Mouse (Mus musculus): ENCODE measurements around the gene S1pr5. TPM values are rescaled to one million over a fixed set of nuclear protein-coding genes. Genes with fewer than 3 reads are reported as not detected.
A peak's percentile ranks its signal among the peaks of the same experiment; 100 is the strongest.

Gene S1pr5
- polyA plus RNA-seq, 1 experiment from 2014 or later: 2.8 TPM

DNA sequence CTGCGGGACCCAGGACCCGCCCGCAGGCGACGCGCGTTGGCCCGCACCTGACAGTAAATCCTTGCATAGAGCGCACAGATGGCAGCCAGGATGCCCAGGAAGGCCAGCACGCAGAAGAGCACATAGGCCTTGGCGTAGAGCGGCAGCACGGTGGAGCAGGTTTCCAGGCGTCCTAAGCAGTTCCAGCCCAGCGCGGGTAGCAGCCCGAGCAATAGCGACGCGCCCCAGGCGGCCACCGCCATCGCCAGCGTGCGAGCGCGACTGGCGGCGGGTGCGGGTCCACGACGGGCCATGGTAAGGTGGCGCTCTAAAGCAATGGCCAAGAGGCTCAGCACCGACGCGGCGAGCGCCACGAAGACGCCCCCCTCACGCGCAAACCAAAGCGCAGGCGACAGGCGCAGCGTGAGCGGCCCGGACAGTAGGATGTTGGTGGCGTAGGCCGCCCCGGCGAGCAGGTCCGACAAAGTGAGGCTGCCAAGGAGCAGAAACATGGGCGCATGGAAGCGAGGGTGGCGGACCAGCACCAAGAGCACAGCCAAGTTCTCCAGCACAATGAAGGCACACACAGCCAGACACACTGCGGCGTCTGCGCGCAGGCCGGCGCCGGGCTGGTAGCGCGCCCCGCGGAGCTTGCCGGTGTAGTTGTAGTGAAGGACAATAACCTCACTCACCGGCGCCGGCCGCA is 3.7 kb downstream of the S1pr5 start:
- Histone ChIP-seq H3K27me3 (peaks cover 79% of the 10 kb centered on the region), H3K36me3 (no peaks in the 10 kb centered on the region), H3K9me3 (no peaks in the 10 kb centered on the region), H3K4me1 (replicated peaks) (peaks cover 32% of the 10 kb centered on the region), H3K4me2 (peak overlapping the region; percentile 76), H3K27ac (peak overlapping the region; percentile 78), H3K9ac (peak overlapping the region; percentile 73), H3K4me3 (peak overlapping the region; percentile 45)
- ATAC-seq (ENCODE audit: low FRiP score): peak; percentile 62
- whole genome bisulfite sequencing: under 1% methylated on average over 72 of the region's 72 CpGs

DNA sequence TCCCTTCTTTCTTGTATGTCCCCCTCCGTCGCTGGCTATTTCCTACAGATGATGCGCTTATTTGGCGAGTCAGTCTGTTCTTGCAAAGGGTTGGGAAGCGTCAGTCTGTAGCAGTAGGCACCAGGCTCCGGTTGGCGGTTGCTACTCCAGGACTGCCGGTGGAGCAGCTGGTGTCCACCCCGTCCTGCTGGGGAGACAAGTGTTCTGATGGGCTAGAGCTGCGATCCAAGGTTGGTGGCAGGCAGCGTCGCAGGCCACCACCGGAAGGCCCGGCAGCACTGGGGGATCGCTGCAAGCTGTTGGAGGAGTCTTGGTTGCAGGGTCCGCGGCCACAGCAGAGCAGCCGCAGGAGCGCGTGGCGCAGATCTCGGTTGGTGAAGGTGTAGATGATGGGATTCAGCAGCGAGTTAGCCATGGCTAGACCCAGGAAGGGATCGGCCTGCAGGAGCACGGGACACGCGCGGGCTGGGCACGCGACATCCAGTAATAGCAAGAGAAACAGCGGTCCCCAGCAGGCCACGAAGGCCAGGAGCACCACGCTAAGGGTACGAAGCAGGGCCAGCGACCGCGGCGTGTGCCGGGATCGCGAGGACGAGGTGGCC is 4.3 kb downstream of the S1pr5 start:
- Histone ChIP-seq H3K4me2 (peak overlapping the region; percentile 76), H3K9me3 (no peaks in the 10 kb centered on the region), H3K4me3 (peak overlapping the region; percentile 45), H3K4me1 (replicated peaks) (peaks cover 37% of the 10 kb centered on the region), H3K9ac (peak overlapping the region; percentile 73), H3K27me3 (peaks cover 73% of the 10 kb centered on the region), H3K36me3 (no peaks in the 10 kb centered on the region), H3K27ac (peak overlapping the region; percentile 78)
- WGBS: 4% methylated on average over 42 of the region's 42 CpGs
- ATAC-seq (ENCODE audit: low FRiP score): peak; percentile 7; the same call in 1 of the 2 replicates

DNA sequence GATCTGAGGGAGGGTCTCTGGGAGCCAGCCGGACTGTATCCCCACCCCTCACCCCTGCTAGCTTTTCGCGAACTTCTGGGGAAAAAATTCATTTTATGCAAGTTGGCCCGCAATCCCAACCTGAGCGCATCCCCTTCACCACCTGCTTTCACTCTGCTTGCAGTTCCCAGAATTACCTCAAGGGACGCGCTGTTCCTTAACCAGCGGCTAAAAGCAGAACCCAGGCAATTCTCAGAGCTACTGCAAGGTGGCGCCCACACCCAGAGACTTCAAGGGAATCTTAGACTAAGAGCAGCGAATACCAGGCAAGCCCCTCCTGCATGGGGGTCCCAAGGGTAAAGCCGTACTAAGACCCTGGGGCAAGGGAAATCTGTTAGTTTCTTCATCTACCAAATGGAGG is 6.9 kb downstream of the S1pr5 start:
- H3K9ac ChIP-seq: no peak overlapping the region
- ATAC-seq (ENCODE audit: low FRiP score): no peak
- H3K36me3 ChIP-seq: no peaks in the 10 kb centered on the region
- 4% methylated on average over 11 of the region's 11 CpGs for WGBS
- no peak overlapping the region for H3K4me2 ChIP-seq
- H3K9me3 ChIP-seq: no peaks in the 10 kb centered on the region
- no peak overlapping the region for H3K4me3 ChIP-seq
- H3K4me1 ChIP-seq (replicated peaks): peaks cover 48% of the 10 kb centered on the region
- H3K27ac ChIP-seq: no peak overlapping the region
- peaks cover 48% of the 10 kb centered on the region for H3K27me3 ChIP-seq

DNA sequence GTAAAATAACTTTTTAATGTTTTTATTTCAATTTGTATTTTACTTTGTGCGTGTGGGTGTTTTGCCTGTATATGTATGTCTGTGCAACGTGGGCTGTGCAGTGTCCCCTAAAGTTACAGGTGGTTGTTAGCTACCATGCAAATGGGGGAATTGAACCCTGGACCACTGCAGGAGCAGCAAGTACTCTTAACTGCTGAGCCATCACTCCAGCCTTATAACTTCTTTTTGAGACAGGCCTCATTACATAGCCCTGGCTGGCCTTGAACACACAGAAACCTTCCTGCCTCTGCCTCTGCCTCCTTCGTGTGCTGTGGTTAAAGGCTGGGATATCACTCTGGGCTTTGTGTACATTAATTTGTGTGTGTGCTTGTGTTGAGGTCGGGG is 8.8 kb downstream of the S1pr5 start:
- no peaks in the 10 kb centered on the region for H3K9me3 ChIP-seq
- peak overlapping the region; percentile 65 for H3K4me2 ChIP-seq
- peak overlapping the region; percentile 98 for H3K9ac ChIP-seq
- no peak for ATAC-seq (ENCODE audit: low FRiP score)
- peak overlapping the region; percentile 77 for H3K4me3 ChIP-seq
- H3K4me1 ChIP-seq (replicated peaks): peaks cover 50% of the 10 kb centered on the region
- no peak overlapping the region; the same call in 1 of the 2 replicates for H3K27ac ChIP-seq
- H3K36me3 ChIP-seq: peaks cover 11% of the 10 kb centered on the region
- 40% methylated on average over 4 of the region's 4 CpGs for WGBS
- H3K27me3 ChIP-seq: peaks cover 29% of the 10 kb centered on the region

DNA sequence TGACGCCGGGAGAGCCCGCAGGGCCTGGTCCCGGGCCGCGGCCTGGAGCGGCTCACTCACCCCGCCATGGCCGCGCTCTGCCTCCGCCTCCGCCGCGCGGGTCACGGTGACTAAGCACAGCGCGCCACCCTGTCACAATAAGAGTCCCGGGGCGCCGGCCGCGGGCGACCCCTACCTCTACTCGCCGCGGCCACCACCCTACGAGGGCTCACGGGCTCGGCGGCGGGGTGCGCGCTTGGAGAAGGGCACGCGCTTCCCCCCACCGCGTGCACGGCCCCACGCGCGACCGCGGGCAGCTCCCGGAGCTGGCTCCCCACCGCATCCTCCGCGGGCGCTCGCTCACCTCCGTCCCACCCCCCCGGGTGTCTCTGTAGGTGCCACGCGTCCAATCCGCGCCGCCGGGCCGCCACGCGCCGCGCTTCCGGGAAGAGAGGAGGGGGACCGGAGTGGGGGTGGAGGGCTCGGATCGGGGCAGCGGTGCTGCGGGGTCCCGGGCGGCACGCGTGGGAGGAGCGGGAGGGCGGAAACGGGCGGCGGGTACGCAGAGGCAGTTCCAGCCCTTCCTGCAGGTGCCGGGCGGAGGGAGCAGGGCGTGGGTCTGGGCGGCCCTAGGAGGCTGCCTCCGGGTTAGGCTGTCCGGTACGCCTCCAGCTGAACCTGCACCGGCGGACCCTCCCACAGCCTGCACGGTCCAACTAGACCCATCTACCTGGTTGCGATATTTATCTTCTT is 9.3 kb downstream of the S1pr5 start, which contains the start of gene Keap1:
Gene Keap1 (minus strand): TSS at position 629 of the 732 bp plus-strand sequence.
- Histone ChIP-seq H3K4me1 (replicated peaks) (peaks cover 44% of the 10 kb centered on the region), H3K27me3 (peaks cover 23% of the 10 kb centered on the region), H3K36me3 (peaks cover 12% of the 10 kb centered on the region), H3K9ac (peak within 1 kb of the TSS; percentile 98), H3K4me3 (peak within 1 kb of the TSS; percentile 77), H3K4me2 (peak within 1 kb of the TSS; percentile 65), H3K9me3 (no peaks in the 10 kb centered on the region), H3K27ac (peak within 1 kb of the TSS; percentile 95)
- WGBS: under 1% methylated on average over 84 of the region's 90 CpGs
- ATAC-seq (ENCODE audit: low FRiP score): peak; percentile 86

DNA sequence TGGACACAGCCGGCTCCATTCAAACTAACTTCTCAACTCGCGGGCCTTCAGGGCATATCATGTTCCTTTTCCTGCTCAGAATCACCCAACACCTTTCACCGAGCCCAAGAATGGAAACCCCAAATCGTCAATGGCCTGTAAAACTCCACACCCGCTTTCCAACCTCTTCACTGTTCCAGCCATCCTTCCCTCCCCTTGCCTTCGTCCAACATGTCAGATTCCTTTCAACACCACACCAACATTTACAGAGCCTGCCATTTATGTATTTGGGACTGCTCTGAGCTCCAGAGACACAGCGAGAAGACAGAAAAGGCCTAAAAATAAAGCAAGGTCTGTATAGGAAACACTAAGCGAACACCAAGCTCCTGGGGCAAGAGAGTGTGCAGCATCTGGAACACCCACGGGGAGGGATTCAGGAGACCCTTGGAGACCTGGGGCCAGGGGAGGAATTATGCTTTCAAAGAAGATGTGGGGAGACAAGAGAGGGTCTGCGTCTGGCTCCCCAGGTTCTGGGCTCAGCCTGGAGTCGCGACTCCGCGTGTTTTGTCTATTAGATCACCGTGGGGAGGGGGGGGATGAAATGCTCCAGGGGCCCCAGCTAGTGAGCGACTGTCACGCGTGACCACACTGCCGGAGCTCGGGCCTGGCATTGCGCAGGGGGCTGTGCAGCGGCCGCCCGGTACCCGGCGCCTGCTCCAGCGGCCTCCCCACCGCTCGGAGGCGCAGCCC is 10.1 kb downstream of the S1pr5 start:
- no peak for ATAC-seq (ENCODE audit: low FRiP score)
- H3K27me3 ChIP-seq: peaks cover 16% of the 10 kb centered on the region
- peak overlapping the region; percentile 95 for H3K27ac ChIP-seq
- peak overlapping the region; percentile 77 for H3K4me3 ChIP-seq
- no peaks in the 10 kb centered on the region for H3K9me3 ChIP-seq
- 2% methylated on average over 31 of the region's 31 CpGs for WGBS
- H3K36me3 ChIP-seq: peaks cover 20% of the 10 kb centered on the region
- H3K9ac ChIP-seq: peak overlapping the region; percentile 98
- peaks cover 38% of the 10 kb centered on the region for H3K4me1 ChIP-seq (replicated peaks)
- peak overlapping the region; percentile 65 for H3K4me2 ChIP-seq

DNA sequence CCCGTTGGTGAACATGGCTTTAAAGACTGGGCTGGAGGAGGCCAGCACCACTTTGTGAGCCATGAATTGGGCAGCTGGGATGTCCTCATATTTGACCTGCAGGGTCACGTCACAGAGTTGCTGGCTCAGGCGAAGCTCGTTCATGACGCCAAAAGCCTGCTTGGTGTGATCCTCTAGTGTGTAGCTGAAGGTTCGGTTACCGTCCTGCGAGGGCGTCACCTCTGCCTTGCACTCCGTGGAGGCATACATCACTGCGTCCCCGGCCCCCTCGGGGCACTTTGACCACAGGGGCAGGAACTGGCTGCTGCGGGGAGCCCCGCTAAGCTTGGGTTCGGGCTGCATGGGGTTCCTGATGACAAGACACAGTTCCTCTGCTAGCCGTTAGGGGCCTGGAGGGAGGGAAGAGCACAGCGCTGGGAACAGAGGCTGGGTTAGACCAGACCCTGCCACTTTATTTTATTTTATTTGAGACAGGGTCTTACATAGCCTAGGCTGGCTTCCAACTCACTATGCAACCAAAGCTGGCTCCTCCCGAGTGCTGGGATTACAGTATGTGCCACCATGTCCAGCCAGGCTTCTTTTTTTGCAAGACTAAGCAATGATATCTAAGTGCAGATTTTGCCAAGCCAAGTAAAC is 10.8 kb downstream of the S1pr5 start:
- H3K4me1 ChIP-seq (replicated peaks): peaks cover 38% of the 10 kb centered on the region
- H3K4me2 ChIP-seq: peak overlapping the region; percentile 65
- ATAC-seq (ENCODE audit: low FRiP score): peak; percentile 44
- peaks cover 26% of the 10 kb centered on the region for H3K36me3 ChIP-seq
- H3K4me3 ChIP-seq: peak overlapping the region; percentile 77
- no peaks in the 10 kb centered on the region for H3K9me3 ChIP-seq
- H3K9ac ChIP-seq: peak overlapping the region; percentile 98
- H3K27ac ChIP-seq: peak overlapping the region; percentile 95
- peaks cover 9% of the 10 kb centered on the region for H3K27me3 ChIP-seq
- WGBS: 19% methylated on average over 19 of the region's 19 CpGs

DNA sequence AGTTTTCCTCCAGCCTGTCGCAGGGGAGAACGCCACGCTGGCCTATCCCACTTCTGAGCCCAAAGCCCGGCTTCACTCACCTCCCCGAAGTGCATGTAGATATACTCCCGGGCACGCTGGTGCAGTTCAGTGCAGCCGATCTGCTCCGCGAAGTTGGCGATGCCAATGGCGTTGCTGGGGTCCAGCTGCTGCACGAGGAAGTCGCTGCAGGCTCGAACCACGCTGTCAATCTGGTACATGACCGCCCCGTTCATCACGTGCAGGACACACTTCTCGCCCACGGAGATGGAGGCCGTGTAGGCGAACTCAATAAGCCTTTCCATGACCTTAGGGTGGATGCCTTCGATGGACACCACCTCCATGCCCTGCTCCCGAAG is 11.3 kb downstream of the S1pr5 start:
- Histone ChIP-seq H3K4me3 (peak overlapping the region; percentile 77), H3K36me3 (peaks cover 30% of the 10 kb centered on the region), H3K27me3 (peaks cover 4% of the 10 kb centered on the region), H3K9ac (peak overlapping the region; percentile 98), H3K27ac (peak overlapping the region; percentile 95), H3K4me1 (replicated peaks) (peaks cover 38% of the 10 kb centered on the region), H3K9me3 (no peaks in the 10 kb centered on the region), H3K4me2 (peak overlapping the region; percentile 65)
- ATAC-seq (ENCODE audit: low FRiP score): 0 out of 2 replicates have a peak, but pooled peaks have one; percentile 0
- WGBS: 80% methylated on average over 25 of the region's 25 CpGs

GRCm38 (mm10) chr9:21235341-21235740 is 12.9 kb downstream of the S1pr5 start:
- H3K9ac ChIP-seq: 0 out of 2 replicates have a peak overlapping the region, but pooled peaks have one; percentile 19
- H3K9me3 ChIP-seq: no peaks in the 10 kb centered on the region
- 83% methylated on average over 4 of the region's 4 CpGs for WGBS
- no peak overlapping the region for H3K27ac ChIP-seq
- peaks cover 45% of the 10 kb centered on the region for H3K36me3 ChIP-seq
- H3K4me1 ChIP-seq (replicated peaks): peaks cover 38% of the 10 kb centered on the region
- H3K4me3 ChIP-seq: no peak overlapping the region
- no peaks in the 10 kb centered on the region for H3K27me3 ChIP-seq
- no peak overlapping the region for H3K4me2 ChIP-seq
- no peak for ATAC-seq (ENCODE audit: low FRiP score)

- Histone ChIP-seq H3K36me3 (peaks cover 59% of the 10 kb centered on the region), H3K4me3 (no peak overlapping the region), H3K27ac (no peak overlapping the region), H3K4me2 (no peak overlapping the region), H3K9ac (no peak overlapping the region), H3K27me3 (no peaks in the 10 kb centered on the region), H3K4me1 (replicated peaks) (peaks cover 31% of the 10 kb centered on the region), H3K9me3 (no peaks in the 10 kb centered on the region)
- no peak for ATAC-seq (ENCODE audit: low FRiP score)
- 82% methylated on average over 28 of the region's 28 CpGs for WGBS
Observed at GRCm38 (mm10) chr9:21233805-21234204, 14.4 kb downstream of the S1pr5 start.

GRCm38 (mm10) chr9:21233366-21233765 is 14.9 kb downstream of the S1pr5 start:
- ATAC-seq (ENCODE audit: low FRiP score): no peak
- H3K4me1 ChIP-seq (replicated peaks): peaks cover 31% of the 10 kb centered on the region
- H3K9ac ChIP-seq: no peak overlapping the region
- H3K27ac ChIP-seq: no peak overlapping the region
- 85% methylated on average over 29 of the region's 29 CpGs for WGBS
- H3K36me3 ChIP-seq: peaks cover 59% of the 10 kb centered on the region
- H3K4me2 ChIP-seq: no peak overlapping the region
- no peaks in the 10 kb centered on the region for H3K9me3 ChIP-seq
- no peak overlapping the region for H3K4me3 ChIP-seq
- H3K27me3 ChIP-seq: no peaks in the 10 kb centered on the region
